Mouse (Mus musculus) central nervous system, embryonic 11.5 days (tissue): ENCODE results near the gene Acox1. TPM values are rescaled to one million over a fixed set of nuclear protein-coding genes. Genes with fewer than 3 reads are reported as not detected.

Experiments
- polyA plus RNA-seq: library from polyadenylated mRNA; depleted of rRNA; stranded (reverse); fragments of >200 nt; gene quantifications from 2 replicates; pipeline ENCODE4 v1.2.3, GENCODE M21; 2012; rRNA removed

Gene Acox1
- 25.4 and 35.0 TPM in 2 replicates for polyA plus RNA-seq

GRCm38 (mm10) chr11:116198639-116199531 is at the start of gene Acox1, which contains the start of gene Ten1:
Acox1 (minus strand) TSS chr11:116199045.
Ten1 (plus strand) TSS chr11:116198855.

DNA sequence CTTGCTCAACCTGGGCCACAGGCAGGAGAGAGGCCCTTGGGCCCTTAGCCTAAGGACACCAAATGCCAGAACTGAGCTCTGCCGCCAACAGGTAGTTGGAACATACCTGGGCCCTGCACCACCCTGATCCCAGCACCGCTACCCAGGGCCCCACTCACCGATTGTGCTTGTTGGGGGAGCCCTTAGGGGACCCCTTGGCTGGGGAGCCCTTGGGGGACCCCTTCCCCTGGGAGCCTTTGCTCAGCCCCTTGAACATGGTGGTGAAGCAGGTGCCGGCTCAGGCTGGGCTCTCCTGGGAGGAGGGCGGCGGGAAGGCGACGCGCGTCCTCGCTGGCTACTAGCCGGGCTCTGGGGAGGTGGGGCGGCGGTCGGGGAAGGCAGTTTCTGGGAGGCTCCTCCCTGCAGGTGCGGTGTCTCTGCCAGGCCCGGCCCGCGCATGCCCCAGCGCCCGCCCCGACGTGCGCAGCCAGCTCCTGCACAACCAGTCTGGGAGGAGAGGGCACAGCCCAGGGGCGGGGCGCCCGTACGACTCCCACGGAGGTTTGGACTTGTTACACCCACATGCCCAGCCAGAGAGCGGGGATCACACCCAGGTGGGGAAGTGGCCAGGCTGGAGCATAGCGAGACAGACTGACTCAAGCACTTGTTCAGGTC is 39.0 kb upstream of the Acox1 start, which contains the start of gene Evpl:
Evpl (minus strand) TSS at position 336 of the 654 bp plus-strand sequence.

GRCm38 (mm10) chr11:116167884-116168439 is 30.9 kb downstream of the Acox1 start, which contains the start of gene Fbf1:
Fbf1 (minus strand) TSS chr11:116168166.

GRCm38 (mm10) chr11:116138468-116139138 is 60.2 kb downstream of the Acox1 start, which contains the start of gene Mrpl38:
Mrpl38 (minus strand) TSS chr11:116138868.

GRCm38 (mm10) chr11:116130488-116131205 is 68.2 kb downstream of the Acox1 start, which contains the start of gene Trim65:
Trim65 (minus strand) TSS chr11:116131128.

GRCm38 (mm10) chr11:116127156-116127980 is 71.5 kb downstream of the Acox1 start, which contains the start of gene Trim47:
Trim47 (minus strand) TSS chr11:116127210.

Other genes starting within 250 kb of the Acox1 start
- 0.67 and 0.72 TPM in 2 replicates for gene Itgb4, start 224.3 kb downstream of the Acox1 start, polyA plus RNA-seq
- gene Galk1, start 186.3 kb downstream of the Acox1 start, polyA plus RNA-seq, result 72.5 and 76.2 TPM in 2 replicates
- 838 and 897 TPM in 2 replicates for gene H3f3b, start 171.1 kb downstream of the Acox1 start, polyA plus RNA-seq
- 57.1 and 63.4 TPM in 2 replicates for gene Unk, start 168.7 kb downstream of the Acox1 start, polyA plus RNA-seq
- 2.0 and 3.3 TPM in 2 replicates for gene Unc13d, start 121.1 kb downstream of the Acox1 start, polyA plus RNA-seq
- gene Wbp2, start 112.0 kb downstream of the Acox1 start, polyA plus RNA-seq, result 42.1 and 67.0 TPM in 2 replicates
- 3.0 TPM in 2 replicates for gene Trim47, start 71.8 kb downstream of the Acox1 start, polyA plus RNA-seq
- 1.6 and 2.8 TPM in 2 replicates for gene Trim65, start 67.9 kb downstream of the Acox1 start, polyA plus RNA-seq
- 41.1 and 57.1 TPM in 2 replicates for gene Mrpl38, start 60.2 kb downstream of the Acox1 start, polyA plus RNA-seq
- gene Fbf1, start 30.9 kb downstream of the Acox1 start, polyA plus RNA-seq, result 90.4 and 121 TPM in 2 replicates
- 39.9 and 49.1 TPM in 2 replicates for gene Ten1, start 190 bp downstream of the Acox1 start, polyA plus RNA-seq
- 0.63 and 0.73 TPM in 2 replicates for gene Evpl, start 39.0 kb upstream of the Acox1 start, polyA plus RNA-seq
- gene Srp68, start 75.2 kb upstream of the Acox1 start, polyA plus RNA-seq, result 90.9 and 101 TPM in 2 replicates
- 0.21 and 0.23 TPM in 2 replicates for gene Galr2, start 81.9 kb upstream of the Acox1 start, polyA plus RNA-seq
- 56.4 and 74.6 TPM in 2 replicates for gene Exoc7, start 108.2 kb upstream of the Acox1 start, polyA plus RNA-seq
- gene Foxj1, start 136.4 kb upstream of the Acox1 start, polyA plus RNA-seq, result 6.3 and 10.8 TPM in 2 replicates
- gene Rnf157, start 214.0 kb upstream of the Acox1 start, polyA plus RNA-seq, result 16.4 and 30.4 TPM in 2 replicates
- gene Ubald2, start 235.0 kb upstream of the Acox1 start, polyA plus RNA-seq, result 91.3 and 135 TPM in 2 replicates